30 mouse cellular contexts compared by ENCODE assay signal in genomic region chr5:75039307-75039706, GRCm38 (mm10). TPM values are rescaled to one million over a fixed set of nuclear protein-coding genes. Genes with fewer than 3 reads are reported as not detected.
"Had no signal": no experiment of that assay in that cellular context is flagged by ENCODE, and none has a peak within 500 bp of the region (broad histone marks: within the 10 kb centered on the region; RNA-seq: fewer than 3 reads in every experiment).

No protein-coding gene starts in this region.

- H3K36me3 ChIP-seq: hindbrain, embryonic 12.5 days; intestine, embryonic 15.5 days; liver, embryonic 13.5 days; liver, embryonic 15.5 days had no signal

- ATAC-seq: hindbrain, embryonic 16.5 days; inflammation-experienced regulatory T-cells, adult 6 months; intestine, embryonic 15.5 days; intestine, postnatal 0 days had no signal

- H3K4me2 ChIP-seq: heart, embryonic 11.5 days; heart, embryonic 13.5 days; heart, embryonic 15.5 days; hindbrain, embryonic 12.5 days; hindbrain, embryonic 14.5 days; intestine, embryonic 15.5 days; limb, embryonic 12.5 days; liver, embryonic 13.5 days; liver, embryonic 15.5 days had no signal

- H3K9me3 ChIP-seq: heart, embryonic 13.5 days; heart, embryonic 15.5 days; hindbrain, embryonic 12.5 days; intestine, embryonic 15.5 days; limb, embryonic 10.5 days; limb, embryonic 12.5 days; liver, embryonic 13.5 days; liver, embryonic 15.5 days had no signal

- H3K27ac ChIP-seq: heart, embryonic 13.5 days; heart, embryonic 15.5 days; hindbrain, embryonic 12.5 days; hindbrain, embryonic 14.5 days; intestine, embryonic 15.5 days; layer of hippocampus, adult 2 months; left cerebral cortex, adult 2 months; limb, embryonic 10.5 days; limb, embryonic 12.5 days; liver, embryonic 13.5 days; liver, embryonic 15.5 days had no signal

- H3K9ac ChIP-seq: heart, embryonic 13.5 days; heart, embryonic 15.5 days; hindbrain, embryonic 12.5 days; hindbrain, embryonic 14.5 days; intestine, embryonic 15.5 days; limb, embryonic 12.5 days; liver, embryonic 13.5 days; liver, embryonic 15.5 days had no signal

- H3K27me3 ChIP-seq: heart, embryonic 13.5 days; heart, embryonic 15.5 days; hindbrain, embryonic 12.5 days; intestine, embryonic 15.5 days; limb, embryonic 12.5 days; liver, embryonic 13.5 days; liver, embryonic 15.5 days had no signal

- DNase-seq: gastrocnemius, postnatal 14 days; gastrocnemius, postnatal 36 days; heart, adult 18-20 months; heart, postnatal 14 days; heart, postnatal 36 days; kidney, adult 18-20 months; kidney, adult 8-10 months; kidney, postnatal 10 days; kidney, postnatal 25 days; kidney, postnatal 4 days; liver, embryonic 13.5 days had no signal

- H3K4me3 ChIP-seq: heart, embryonic 13.5 days; heart, embryonic 15.5 days; hindbrain, embryonic 12.5 days; intestine, embryonic 15.5 days; layer of hippocampus, adult 2 months; left cerebral cortex, adult 2 months; limb, embryonic 10.5 days; limb, embryonic 12.5 days; liver, embryonic 13.5 days; liver, embryonic 15.5 days had no signal

RNA-seq across cellular contexts. Expression of gene Gsx2, which starts 36.1 kb away (rescaled TPM):
- polyA plus RNA-seq: gonadal fat pad, adult 2 months; heart, embryonic 11.5 days; heart, embryonic 13.5 days; heart, embryonic 15.5 days; heart, postnatal 0 days; inflammation-experienced regulatory T-cells, adult 6 months; intestine, embryonic 15.5 days; intestine, postnatal 0 days; kidney, embryonic 14.5 days; kidney, embryonic 16.5 days; limb, embryonic 10.5 days; limb, embryonic 12.5 days; limb, embryonic 14.5 days; liver, embryonic 13.5 days; liver, embryonic 15.5 days had no signal
